Mouse (Mus musculus) intestine, postnatal 0 days (tissue): Measurements from ENCODE around the gene Dmxl2. TPM values are rescaled to one million over a fixed set of nuclear protein-coding genes. Genes with fewer than 3 reads are reported as not detected.
A peak's percentile ranks its signal among the peaks of the same experiment; 100 is the strongest.

Experiments used
- ATAC-seq: fragments of 200-750 bp; cut with Nextera tagmentation; 2 replicates; pipeline ENCODE4 v1.8.0; 2017; ENCODE audit warnings: mild to moderate bottlenecking, moderate TSS enrichment, moderate library complexity
- H3K27ac ChIP-seq: fragments of 300-500 bp; sonication (generic); 2 replicates; pipeline ENCODE4 v1.5.1; 2014; ENCODE audit warnings: mild to moderate bottlenecking, low read depth, low read length, moderate library complexity
- H3K27me3 ChIP-seq: fragments of 300-500 bp; sonication (generic); replicated peaks from 2 replicates; pipeline ENCODE4 v1.6.1; 2014; ENCODE audit warnings: low read length, mixed read lengths; ENCODE audit not compliant: control insufficient read depth, insufficient read depth
- H3K36me3 ChIP-seq: fragments of 300-500 bp; sonication (generic); 2 replicates; pipeline ENCODE4 v1.6.1; 2014; ENCODE audit warnings: mild to moderate bottlenecking, moderate library complexity; ENCODE audit not compliant: control insufficient read depth, insufficient read depth
- H3K4me1 ChIP-seq: fragments of 300-500 bp; sonication (generic); replicated peaks from 2 replicates; pipeline ENCODE4 v1.6.1; 2014; ENCODE audit warnings: antibody characterized with exemption, low read length, mixed read lengths; ENCODE audit not compliant: control insufficient read depth, insufficient read depth
- H3K4me2 ChIP-seq: fragments of 300-500 bp; sonication (generic); replicated peaks from 2 replicates; pipeline ENCODE4 v1.6.1; 2014; ENCODE audit warnings: low read depth, mild to moderate bottlenecking, moderate library complexity
- H3K4me3 ChIP-seq: fragments of 300-500 bp; sonication (generic); 2 replicates; pipeline ENCODE4 v1.5.1; 2014; ENCODE audit warnings: low read depth, low read length
- H3K9ac ChIP-seq: fragments of 300-500 bp; sonication (generic); 2 replicates; pipeline ENCODE4 v1.6.1; 2014; ENCODE audit warnings: mild to moderate bottlenecking, low read depth, low read length
- H3K9me3 ChIP-seq: fragments of 300-500 bp; sonication (generic); 2 replicates; pipeline ENCODE4 v1.6.1; 2016; ENCODE audit warnings: mixed run types; ENCODE audit not compliant: control insufficient read depth
- CTCF ChIP-seq: sonication (generic); IDR thresholded peaks from 2 replicates; pipeline ENCODE4 v1.5.1; 2016; ENCODE audit warnings: low read depth, mild to moderate bottlenecking, control low read depth, antibody characterized with exemption, moderate library complexity
- WGBS: fragments of 180-500 bp; shearing (Covaris S2); extraction: QIAGEN DNeasy Blood & Tissue Kit; methylation state at CpG from one replicate; pipeline ENCODE4 v1.1.7; 2014; 5-methylcytosine and 5-hydroxymethylcytosine counted together
- polyA plus RNA-seq: library from polyadenylated mRNA; unstranded; fragments of >200 nt; fragmentation: Nextera tagmentation; extraction: Ambion mirVana; gene quantifications from 2 replicates; pipeline ENCODE4 v1.2.1, GENCODE M21; 2015

The Dmxl2 gene
- polyA plus RNA-seq, 1 experiment from 2014 or later: 5.2 TPM

GRCm38 (mm10) chr9:54531421-54531820 lies 30.0 kb upstream of the Dmxl2 start:
- Histone ChIP-seq H3K9me3 (no peaks in the 10 kb centered on the region), H3K4me2 (no peak overlapping the region), H3K4me1 (no peaks in the 10 kb centered on the region), H3K36me3 (no peaks in the 10 kb centered on the region), H3K9ac (no peak overlapping the region), H3K27me3 (no peaks in the 10 kb centered on the region), H3K4me3 (no peak overlapping the region), H3K27ac (no peak overlapping the region)
- ATAC-seq: no peak
- TF ChIP-seq CTCF: no peak

DNA sequence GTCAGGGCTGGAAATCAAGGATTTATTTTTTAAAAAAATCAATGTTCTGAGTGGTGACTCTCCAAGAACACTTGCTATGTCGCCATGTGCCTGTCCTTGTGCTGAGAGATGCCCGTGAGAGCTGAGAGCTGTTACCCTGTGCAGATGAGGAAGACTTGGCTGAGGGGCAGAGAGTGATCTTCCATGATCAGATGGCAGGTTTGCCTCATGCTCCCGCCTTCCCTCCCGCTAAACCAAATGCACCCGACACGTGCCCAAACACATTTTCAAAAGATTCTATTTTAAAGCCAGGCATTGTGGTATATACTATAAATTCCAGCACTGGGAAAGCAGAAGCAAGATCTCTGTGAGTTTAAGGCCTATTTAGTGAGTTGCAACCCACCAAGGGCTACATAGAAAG lies 29.4 kb upstream of the Dmxl2 start:
- WGBS: 86% methylated on average over 6 of the region's 6 CpGs

DNA sequence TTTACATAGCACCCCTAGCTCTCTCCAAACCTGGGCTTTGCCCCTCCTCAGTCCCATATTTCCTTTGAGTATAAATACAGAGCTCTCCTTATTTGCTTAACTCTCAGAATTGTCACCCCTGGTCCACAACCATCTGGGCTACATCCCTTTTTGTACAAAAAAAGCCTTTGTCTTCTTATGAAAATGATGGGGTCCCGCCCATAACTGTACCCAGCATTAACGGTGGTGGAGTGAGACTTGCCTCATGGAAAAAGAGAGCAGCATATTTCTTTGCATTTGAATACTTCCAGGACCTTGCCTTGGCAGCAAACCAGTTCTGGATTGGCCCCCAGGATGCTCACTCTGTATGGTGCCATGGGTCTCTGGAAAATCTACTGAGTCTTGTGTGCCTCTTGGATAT lies 28.5 kb upstream of the Dmxl2 start:
- H3K4me1 ChIP-seq: no peaks in the 10 kb centered on the region
- H3K36me3 ChIP-seq: no peaks in the 10 kb centered on the region
- H3K4me3 ChIP-seq: no peak overlapping the region
- H3K4me2 ChIP-seq: no peak overlapping the region
- TF ChIP-seq CTCF: no peak
- WGBS: 69% methylated on average over 2 of the region's 2 CpGs
- no peak for ATAC-seq
- no peak overlapping the region for H3K27ac ChIP-seq
- no peaks in the 10 kb centered on the region for H3K9me3 ChIP-seq
- H3K27me3 ChIP-seq: no peaks in the 10 kb centered on the region
- H3K9ac ChIP-seq: no peak overlapping the region

More for the DNA sequence above, 29.4 kb upstream of the Dmxl2 start:
- H3K4me3 ChIP-seq: no peak overlapping the region
- TF ChIP-seq CTCF: no peak
- H3K27me3 ChIP-seq: no peaks in the 10 kb centered on the region
- H3K4me2 ChIP-seq: no peak overlapping the region
- ATAC-seq: no peak
- no peak overlapping the region for H3K27ac ChIP-seq
- no peak overlapping the region for H3K9ac ChIP-seq
- no peaks in the 10 kb centered on the region for H3K36me3 ChIP-seq
- no peaks in the 10 kb centered on the region for H3K9me3 ChIP-seq
- no peaks in the 10 kb centered on the region for H3K4me1 ChIP-seq

DNA sequence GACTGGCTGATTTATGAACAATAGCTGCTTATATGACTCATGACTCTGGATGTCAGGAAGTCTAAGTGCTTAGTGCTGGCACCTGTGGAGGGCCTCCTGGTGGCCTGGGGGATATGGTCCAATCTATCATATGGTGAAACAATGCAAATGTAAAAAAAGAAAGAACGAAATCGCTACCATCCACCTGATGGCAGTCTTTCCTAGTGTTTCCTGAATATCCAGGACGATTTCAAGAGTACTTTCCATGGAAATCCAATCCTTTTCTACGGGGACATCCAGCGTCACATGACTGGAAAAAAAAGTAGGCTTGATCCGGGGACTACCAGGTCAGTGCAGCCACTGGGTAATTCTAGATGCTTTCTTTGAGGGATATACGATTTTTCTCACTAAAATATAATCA lies 26.3 kb upstream of the Dmxl2 start:
- TF ChIP-seq CTCF: peak; percentile 23
- H3K9me3 ChIP-seq: no peaks in the 10 kb centered on the region
- H3K4me3 ChIP-seq: no peak overlapping the region
- no peak overlapping the region for H3K27ac ChIP-seq
- H3K9ac ChIP-seq: no peak overlapping the region
- no peaks in the 10 kb centered on the region for H3K4me1 ChIP-seq
- no peaks in the 10 kb centered on the region for H3K36me3 ChIP-seq
- no peak overlapping the region for H3K4me2 ChIP-seq
- no peak for ATAC-seq
- H3K27me3 ChIP-seq: no peaks in the 10 kb centered on the region
- 70% methylated on average over 7 of the region's 7 CpGs for WGBS

GRCm38 (mm10) chr9:54520286-54520685 lies 18.9 kb upstream of the Dmxl2 start:
- TF ChIP-seq CTCF: no peak
- H3K27me3 ChIP-seq: no peaks in the 10 kb centered on the region
- no peak overlapping the region for H3K9ac ChIP-seq
- no peaks in the 10 kb centered on the region for H3K4me1 ChIP-seq
- H3K27ac ChIP-seq: no peak overlapping the region
- H3K4me3 ChIP-seq: no peak overlapping the region
- H3K4me2 ChIP-seq: no peak overlapping the region
- ATAC-seq: peak; percentile 91
- no peaks in the 10 kb centered on the region for H3K36me3 ChIP-seq
- WGBS: 29% methylated on average over 4 of the region's 4 CpGs
- H3K9me3 ChIP-seq: no peaks in the 10 kb centered on the region

DNA sequence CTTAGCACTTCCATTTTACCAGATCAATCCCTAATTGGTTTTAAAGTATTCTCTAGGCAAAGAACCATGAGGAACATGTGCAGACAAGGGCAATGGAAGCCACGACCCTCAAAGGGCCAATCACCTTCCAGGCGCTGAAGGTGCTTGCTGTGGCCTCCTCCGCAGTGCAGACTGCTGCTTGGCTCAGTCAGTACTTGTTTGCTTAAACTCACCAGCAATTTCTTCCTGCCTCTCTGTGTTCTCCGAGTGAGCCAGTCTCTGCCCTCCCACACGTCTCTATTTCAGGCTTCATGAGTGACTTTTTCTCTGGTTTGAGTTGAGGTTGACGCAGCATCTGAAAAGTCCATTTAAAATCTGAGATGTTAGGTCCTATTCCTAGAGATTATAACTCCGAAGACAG lies 17.5 kb upstream of the Dmxl2 start:
- WGBS: 60% methylated on average over 7 of the region's 7 CpGs
- ATAC-seq: no peak
- H3K9ac ChIP-seq: no peak overlapping the region

GRCm38 (mm10) chr9:54515991-54516390 lies 14.6 kb upstream of the Dmxl2 start:
- H3K4me1 ChIP-seq: no peaks in the 10 kb centered on the region
- H3K4me3 ChIP-seq: no peak overlapping the region
- no peak overlapping the region for H3K27ac ChIP-seq
- no peak for TF ChIP-seq CTCF
- H3K36me3 ChIP-seq: no peaks in the 10 kb centered on the region
- no peak overlapping the region for H3K4me2 ChIP-seq
- no peaks in the 10 kb centered on the region for H3K27me3 ChIP-seq
- 82% methylated on average over 2 of the region's 2 CpGs for WGBS
- no peak for ATAC-seq
- H3K9me3 ChIP-seq: no peaks in the 10 kb centered on the region
- no peak overlapping the region for H3K9ac ChIP-seq

More for the DNA sequence above, 17.5 kb upstream of the Dmxl2 start:
- Histone ChIP-seq H3K4me3 (no peak overlapping the region), H3K27ac (no peak overlapping the region), H3K36me3 (no peaks in the 10 kb centered on the region), H3K9me3 (no peaks in the 10 kb centered on the region), H3K27me3 (no peaks in the 10 kb centered on the region), H3K4me1 (no peaks in the 10 kb centered on the region), H3K4me2 (no peak overlapping the region)
- no peak for TF ChIP-seq CTCF
